Mouse (Mus musculus) brown adipose tissue, adult 24 weeks (tissue): Measurements from ENCODE around the gene Gm9936. TPM values are rescaled to one million over a fixed set of nuclear protein-coding genes. Genes with fewer than 3 reads are reported as not detected.

Experiments
- H3K27ac ChIP-seq: fragments of 200-500 bp; replicated peaks from 2 replicates; pipeline ENCODE4 v1.5.1; 2012; ENCODE audit warnings: low read depth, mild to moderate bottlenecking, low read length
- H3K4me1 ChIP-seq: fragments of 200-500 bp; 2 replicates; pipeline ENCODE4 v1.6.1; 2012; ENCODE audit warnings: low read length, mixed read lengths; ENCODE audit not compliant: control insufficient read depth, insufficient read depth, insufficient read length
- H3K4me3 ChIP-seq: fragments of 200-500 bp; 2 replicates; pipeline ENCODE4 v1.5.1; 2012; ENCODE audit warnings: low read depth, mild to moderate bottlenecking, low read length, moderate library complexity; ENCODE audit not compliant: insufficient read depth
- polyA plus RNA-seq: library from polyadenylated mRNA; stranded (reverse); fragments of >200 nt; gene quantifications from 2 replicates; pipeline ENCODE4 v1.2.4, GENCODE M21; 2012; ENCODE audit not compliant: missing spikeins, insufficient read depth, insufficient read length

The Gm9936 gene
- polyA plus RNA-seq, 1 experiment = not detected

- Histone ChIP-seq H3K27ac (no peak overlapping the region), H3K4me3 (no peak overlapping the region), H3K4me1 (no peaks in the 10 kb centered on the region)
Measured at GRCm38 (mm10) chr5:114816599-114816998, 41.9 kb downstream of the Gm9936 start.

DNA sequence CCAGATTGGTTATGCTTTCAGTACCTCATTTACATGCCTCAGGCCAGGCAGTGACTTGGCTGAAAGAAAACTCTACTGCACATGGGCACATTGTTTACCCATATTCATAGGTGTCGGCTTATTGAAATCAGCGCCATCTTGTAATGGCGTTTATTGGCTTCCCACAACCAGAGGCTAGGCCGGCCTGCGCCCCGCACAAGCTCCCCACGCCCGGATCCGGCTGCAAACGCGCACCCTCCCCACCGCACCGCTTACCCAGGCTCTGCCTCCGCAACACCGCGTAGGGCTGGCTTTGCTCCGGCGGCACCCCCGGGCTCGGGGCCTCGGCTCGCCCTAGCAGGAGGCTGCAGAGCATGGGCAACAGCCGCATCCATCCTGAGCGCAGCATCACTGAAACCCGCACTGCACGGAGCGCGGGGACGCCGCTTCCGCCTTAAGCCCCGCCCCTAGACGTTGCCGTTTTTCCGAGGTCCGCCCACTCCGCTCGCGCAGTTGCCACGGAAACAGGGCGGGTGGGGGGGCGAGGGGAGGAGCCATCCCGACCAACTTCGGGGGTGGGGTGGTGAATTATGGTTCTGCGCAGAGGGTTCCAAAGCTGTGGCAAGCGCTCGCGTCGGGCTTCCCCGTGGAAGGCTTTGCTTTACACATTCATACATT is 44.8 kb downstream of the Gm9936 start:
- no peak overlapping the region for H3K27ac ChIP-seq
- no peaks in the 10 kb centered on the region for H3K4me1 ChIP-seq
- H3K4me3 ChIP-seq = peak overlapping the region; percentile 76

DNA sequence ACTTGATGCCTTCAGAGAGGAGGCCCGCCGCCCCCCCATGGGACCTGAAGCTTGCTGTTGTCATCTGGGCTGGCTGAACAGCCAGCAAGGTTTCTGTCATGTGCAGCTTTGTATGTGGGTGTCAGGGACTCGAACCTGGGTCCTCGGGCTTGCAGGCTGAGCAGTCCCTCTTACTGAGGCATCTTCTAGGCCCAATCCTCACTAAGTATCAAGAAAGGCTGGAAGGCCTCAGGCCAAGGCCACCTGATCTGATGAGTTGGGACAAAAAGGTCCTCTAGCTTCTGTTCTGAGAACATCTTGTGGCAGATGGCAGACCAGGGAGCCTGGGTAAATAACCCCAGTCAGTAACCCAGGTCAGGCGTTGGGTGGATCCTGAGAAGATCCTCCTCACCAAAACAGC is 48.7 kb downstream of the Gm9936 start:
- Histone ChIP-seq H3K4me1 (no peaks in the 10 kb centered on the region), H3K27ac (no peak overlapping the region)

GRCm38 (mm10) chr5:114809181-114809756 is 49.2 kb downstream of the Gm9936 start:
- H3K4me3 ChIP-seq = no peak overlapping the region
- no peaks in the 10 kb centered on the region for H3K4me1 ChIP-seq
- no peak overlapping the region for H3K27ac ChIP-seq

More for the DNA sequence above, 48.7 kb downstream of the Gm9936 start:
- H3K4me3 ChIP-seq = no peak overlapping the region

- H3K27ac ChIP-seq = no peak overlapping the region
- H3K4me3 ChIP-seq = no peak overlapping the region
- no peaks in the 10 kb centered on the region for H3K4me1 ChIP-seq
Measured at GRCm38 (mm10) chr5:114808385-114808784, 50.1 kb downstream of the Gm9936 start.

DNA sequence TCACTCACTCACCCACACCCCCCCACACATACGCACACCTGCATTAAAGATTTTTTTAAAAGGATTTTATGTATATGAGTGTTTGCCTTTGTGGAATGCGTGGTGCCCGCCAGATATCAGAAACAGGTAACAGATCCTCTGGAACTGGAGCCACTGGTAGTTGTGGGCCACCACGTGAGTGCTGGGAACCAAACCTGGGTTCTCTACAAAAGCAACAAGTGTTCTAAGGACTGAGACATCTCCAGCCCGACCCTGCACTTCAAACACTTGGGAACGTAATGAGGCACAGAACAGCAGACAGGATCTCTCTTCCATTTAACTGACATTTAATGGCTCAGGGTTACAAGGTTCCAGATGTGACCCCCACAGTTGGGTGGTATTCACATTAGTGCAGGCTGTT is 50.6 kb downstream of the Gm9936 start:
- no peak overlapping the region for H3K27ac ChIP-seq

GRCm38 (mm10) chr5:114807468-114807867 is 51.0 kb downstream of the Gm9936 start:
- H3K4me1 ChIP-seq = no peaks in the 10 kb centered on the region
- H3K27ac ChIP-seq = 0 out of 2 replicates have a peak overlapping the region, but pooled peaks have one; percentile 17
- no peak overlapping the region for H3K4me3 ChIP-seq

More for the DNA sequence above, 50.6 kb downstream of the Gm9936 start:
- no peak overlapping the region for H3K4me3 ChIP-seq
- no peaks in the 10 kb centered on the region for H3K4me1 ChIP-seq

GRCm38 (mm10) chr5:114807063-114807462 is 51.4 kb downstream of the Gm9936 start:
- no peak overlapping the region for H3K4me3 ChIP-seq
- H3K4me1 ChIP-seq = no peaks in the 10 kb centered on the region
- H3K27ac ChIP-seq = peak overlapping the region; percentile 75

GRCm38 (mm10) chr5:114806636-114807035 is 51.8 kb downstream of the Gm9936 start:
- peak overlapping the region; percentile 75 for H3K27ac ChIP-seq

More at GRCm38 (mm10) chr5:114806636-114807035, 51.8 kb downstream of the Gm9936 start:
- Histone ChIP-seq H3K4me3 (peak overlapping the region; percentile 34; the same call in 1 of the 2 replicates), H3K4me1 (no peaks in the 10 kb centered on the region)

Other genes with a start within 250 kb of the Gm9936 start
- 0.83 and 1.2 TPM in 2 replicates for gene Trpv4, start 200.3 kb downstream of the Gm9936 start, polyA plus RNA-seq
- gene Gltp, start 167.7 kb downstream of the Gm9936 start, polyA plus RNA-seq = 29.8 and 31.9 TPM in 2 replicates
- gene Tchp, start 150.9 kb downstream of the Gm9936 start, polyA plus RNA-seq = 1.5 and 4.4 TPM in 2 replicates
- gene Ankrd13a, start 84.0 kb downstream of the Gm9936 start, polyA plus RNA-seq = 37.1 and 53.8 TPM in 2 replicates
- gene Git2, start 83.2 kb downstream of the Gm9936 start, polyA plus RNA-seq = 15.1 and 17.6 TPM in 2 replicates
- 2.1 and 5.5 TPM in 2 replicates for gene 1500011B03Rik, start 35.2 kb downstream of the Gm9936 start, polyA plus RNA-seq
- not detected in 2 replicates for gene 4930519G04Rik, start 5.0 kb downstream of the Gm9936 start, polyA plus RNA-seq
- gene Oasl2, start 38.3 kb upstream of the Gm9936 start, polyA plus RNA-seq = 3.3 and 5.9 TPM in 2 replicates
- 1.2 TPM in 1 of 2 replicates, not detected in the other for gene Oasl1, start 64.6 kb upstream of the Gm9936 start, polyA plus RNA-seq
- 11.2 and 11.3 TPM in 2 replicates for gene 2210016L21Rik, start 83.5 kb upstream of the Gm9936 start, polyA plus RNA-seq
- not detected in 2 replicates for gene Hnf1a, start 112.4 kb upstream of the Gm9936 start, polyA plus RNA-seq
- gene Sppl3, start 152.5 kb upstream of the Gm9936 start, polyA plus RNA-seq = 15.8 and 15.9 TPM in 2 replicates
- not detected in 2 replicates for gene Gm10401, start 239.6 kb upstream of the Gm9936 start, polyA plus RNA-seq